Mouse (Mus musculus) colon, adult 2 months (tissue): ENCODE measurements around the gene Snap91. TPM values are rescaled to one million over a fixed set of nuclear protein-coding genes. Genes with fewer than 3 reads are reported as not detected.

Source experiments
- polyA plus RNA-seq: library from polyadenylated mRNA; depleted of rRNA; stranded (reverse); fragments of >200 nt; gene quantifications from 2 replicates; pipeline ENCODE4 v1.2.3, GENCODE M21; 2012; rRNA removed

Gene Snap91
- polyA plus RNA-seq, result 1.5 and 1.6 TPM in 2 replicates

GRCm38 (mm10) chr9:86880113-86880972 lies at the start of gene Snap91:
Gene Snap91, minus strand, starts transcription at chr9:86880654.

GRCm38 (mm10) chr9:86742959-86743911 lies 137.2 kb downstream of the Snap91 start, which contains the start of gene Prss35:
Gene Prss35, plus strand, starts transcription at chr9:86743649.

Other genes with a start within 250 kb of the Snap91 start
- 6.2 and 8.6 TPM in 2 replicates for gene Me1, start 184.7 kb downstream of the Snap91 start, polyA plus RNA-seq
- 0.03 TPM in 1 of 2 replicates, not detected in the other for gene Prss35, start 137.0 kb downstream of the Snap91 start, polyA plus RNA-seq
- not detected in 2 replicates for gene Ripply2, start 134.9 kb upstream of the Snap91 start, polyA plus RNA-seq
- gene Cyb5r4, start 141.4 kb upstream of the Snap91 start, polyA plus RNA-seq, result 7.7 and 10.2 TPM in 2 replicates